Mouse (Mus musculus) heart, embryonic 11.5 days (tissue): ENCODE data around the gene Ift43. TPM values are rescaled to one million over a fixed set of nuclear protein-coding genes. Genes with fewer than 3 reads are reported as not detected.

Experiments
- ATAC-seq: fragments of 200-750 bp; cut with Nextera tagmentation; replicated peaks from 2 replicates; pipeline ENCODE4 v1.8.0; 2017; ENCODE audit warnings: moderate library complexity; ENCODE audit not compliant: insufficient number of reproducible peaks, low FRiP score, low TSS enrichment
- H3K27ac ChIP-seq: fragments of 300-500 bp; sonication (generic); 2 replicates; pipeline ENCODE4 v1.5.1; 2014; ENCODE audit warnings: mild to moderate bottlenecking, low read depth, low read length
- H3K27me3 ChIP-seq: fragments of 300-500 bp; sonication (generic); 2 replicates; pipeline ENCODE4 v1.6.1; 2014; ENCODE audit warnings: mild to moderate bottlenecking, low read length, mixed read lengths; ENCODE audit not compliant: control insufficient read depth, insufficient read depth
- H3K36me3 ChIP-seq: fragments of 300-500 bp; sonication (generic); 2 replicates; pipeline ENCODE4 v1.6.1; 2014; ENCODE audit warnings: mild to moderate bottlenecking, low read length, moderate library complexity, mixed read lengths; ENCODE audit not compliant: control insufficient read depth, insufficient read depth
- H3K4me1 ChIP-seq: fragments of 300-500 bp; sonication (generic); 2 replicates; pipeline ENCODE4 v1.6.1; 2014; ENCODE audit warnings: low read length; ENCODE audit not compliant: control insufficient read depth, insufficient read depth
- H3K4me2 ChIP-seq: fragments of 300-500 bp; sonication (generic); 2 replicates; pipeline ENCODE4 v1.6.1; 2014; ENCODE audit warnings: mild to moderate bottlenecking, moderate library complexity
- H3K4me3 ChIP-seq: fragments of 300-500 bp; sonication (generic); 2 replicates; pipeline ENCODE4 v1.5.1; 2014; ENCODE audit warnings: low read depth, low read length
- H3K9ac ChIP-seq: fragments of 300-500 bp; sonication (generic); 2 replicates; pipeline ENCODE4 v1.6.1; 2014; ENCODE audit warnings: mild to moderate bottlenecking, low read depth, low read length, moderate library complexity
- H3K9me3 ChIP-seq: fragments of 300-500 bp; sonication (generic); replicated peaks from 2 replicates; pipeline ENCODE4 v1.6.1; 2016; ENCODE audit warnings: low read length; ENCODE audit not compliant: control insufficient read depth
- WGBS: fragments of 180-500 bp; shearing (Covaris S2); extraction: QIAGEN DNeasy Blood & Tissue Kit; methylation state at CpG from one replicate; pipeline ENCODE4 v1.1.7; 2014; ENCODE audit not compliant: insufficient replicate concordance; 5-methylcytosine and 5-hydroxymethylcytosine counted together
- polyA plus RNA-seq: library from polyadenylated mRNA; unstranded; fragments of >200 nt; fragmentation: Nextera tagmentation; extraction: Ambion mirVana; gene quantifications from 2 replicates; pipeline ENCODE4 v1.2.1, GENCODE M21; 2014

Ift43 gene
- polyA plus RNA-seq, 1 experiment from 2014 or later: 113 TPM

DNA sequence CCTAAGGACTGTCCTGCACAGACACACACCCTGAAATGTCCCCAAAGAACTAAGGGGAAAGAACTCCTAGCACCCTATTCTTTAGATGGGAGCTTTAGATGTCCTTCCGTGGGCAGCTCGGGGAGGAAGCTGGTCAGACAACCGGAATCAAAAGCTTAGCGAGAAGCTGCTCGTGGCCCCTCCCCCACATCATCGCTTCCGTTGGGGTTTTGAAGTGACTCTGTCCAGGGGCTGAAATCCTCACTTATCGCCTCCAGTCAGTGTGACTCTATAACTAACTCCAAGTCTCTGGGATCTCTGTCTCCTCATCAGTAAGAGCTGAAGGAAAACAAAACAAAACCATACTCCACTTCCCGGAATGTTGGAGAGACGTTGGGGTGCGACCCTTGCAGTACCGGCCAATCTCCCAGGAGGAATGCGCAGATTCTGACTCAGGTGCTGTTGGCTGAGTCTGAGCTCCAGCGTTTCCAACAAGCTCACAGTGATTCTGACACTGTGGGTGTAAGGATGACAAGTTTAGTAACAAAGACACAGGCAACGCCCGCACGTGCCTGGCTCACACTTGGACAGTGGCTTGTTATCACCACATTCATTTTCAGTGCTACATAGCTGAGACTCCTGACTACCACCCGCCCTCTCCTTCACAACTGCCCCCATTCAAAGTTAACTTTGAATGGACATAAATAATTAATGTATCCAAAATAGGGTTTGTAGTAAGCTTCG, 107.4 kb downstream of the Ift43 start:
- H3K9me3 ChIP-seq: no peaks in the 10 kb centered on the region
- 13% methylated on average over 19 of the region's 19 CpGs for WGBS
- ATAC-seq: no peak
- H3K27ac ChIP-seq: no peak overlapping the region
- no peak overlapping the region for H3K9ac ChIP-seq
- 0 out of 2 replicates have a peak, but pooled peaks cover 6% of the 10 kb centered on the region for H3K4me1 ChIP-seq
- H3K4me3 ChIP-seq: no peak overlapping the region
- H3K36me3 ChIP-seq: no peaks in the 10 kb centered on the region
- H3K4me2 ChIP-seq: peak overlapping the region; percentile 3
- H3K27me3 ChIP-seq: 0 out of 2 replicates have a peak, but pooled peaks cover 2% of the 10 kb centered on the region

DNA sequence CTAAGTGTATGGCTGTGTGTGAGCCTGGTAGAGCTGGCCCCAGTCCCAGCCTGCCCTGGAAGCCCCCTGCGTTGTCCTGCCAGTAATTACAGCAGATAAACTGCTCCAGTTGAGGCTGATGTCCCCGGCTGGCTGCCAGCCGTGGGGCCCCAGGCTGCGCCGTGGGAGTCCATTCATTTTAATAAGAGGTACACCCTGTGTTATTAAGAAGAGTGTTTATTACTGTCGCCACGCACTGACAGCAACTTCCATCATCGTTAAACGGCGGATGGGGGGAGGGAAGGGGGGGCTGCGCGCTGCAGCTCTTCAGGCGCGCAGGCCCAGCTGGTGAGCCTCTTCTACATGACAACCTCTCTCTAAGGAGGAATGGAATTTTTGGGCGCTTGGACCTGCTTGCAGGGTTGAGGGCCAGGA, 109.7 kb downstream of the Ift43 start:
- no peak overlapping the region for H3K4me2 ChIP-seq

DNA sequence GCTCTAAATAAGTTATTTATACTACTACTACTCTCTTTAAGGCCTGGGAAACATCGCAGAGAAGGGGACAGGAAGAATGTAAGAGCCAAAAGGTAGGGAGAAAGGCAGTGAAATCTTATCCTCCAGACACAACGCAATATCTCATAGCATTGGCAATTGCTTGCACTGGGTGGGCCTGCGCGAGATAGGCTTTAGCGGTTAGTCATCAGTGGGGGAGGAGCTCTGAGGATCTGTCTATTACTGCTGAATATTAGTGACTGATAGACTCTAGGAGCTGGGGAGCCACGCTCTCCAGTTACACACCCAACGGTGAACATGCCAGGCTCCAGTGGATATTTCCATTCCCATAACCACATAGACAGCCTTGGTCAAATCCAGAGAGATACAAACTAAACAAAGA, 114.6 kb downstream of the Ift43 start:
- no peaks in the 10 kb centered on the region for H3K4me1 ChIP-seq

More for the DNA sequence above, 109.7 kb downstream of the Ift43 start:
- Histone ChIP-seq H3K9ac (no peak overlapping the region), H3K9me3 (no peaks in the 10 kb centered on the region), H3K27ac (no peak overlapping the region), H3K36me3 (no peaks in the 10 kb centered on the region), H3K27me3 (0 out of 2 replicates have a peak, but pooled peaks cover 2% of the 10 kb centered on the region), H3K4me3 (no peak overlapping the region), H3K4me1 (0 out of 2 replicates have a peak, but pooled peaks cover 6% of the 10 kb centered on the region)
- no peak for ATAC-seq
- 46% methylated on average over 15 of the region's 15 CpGs for WGBS

DNA sequence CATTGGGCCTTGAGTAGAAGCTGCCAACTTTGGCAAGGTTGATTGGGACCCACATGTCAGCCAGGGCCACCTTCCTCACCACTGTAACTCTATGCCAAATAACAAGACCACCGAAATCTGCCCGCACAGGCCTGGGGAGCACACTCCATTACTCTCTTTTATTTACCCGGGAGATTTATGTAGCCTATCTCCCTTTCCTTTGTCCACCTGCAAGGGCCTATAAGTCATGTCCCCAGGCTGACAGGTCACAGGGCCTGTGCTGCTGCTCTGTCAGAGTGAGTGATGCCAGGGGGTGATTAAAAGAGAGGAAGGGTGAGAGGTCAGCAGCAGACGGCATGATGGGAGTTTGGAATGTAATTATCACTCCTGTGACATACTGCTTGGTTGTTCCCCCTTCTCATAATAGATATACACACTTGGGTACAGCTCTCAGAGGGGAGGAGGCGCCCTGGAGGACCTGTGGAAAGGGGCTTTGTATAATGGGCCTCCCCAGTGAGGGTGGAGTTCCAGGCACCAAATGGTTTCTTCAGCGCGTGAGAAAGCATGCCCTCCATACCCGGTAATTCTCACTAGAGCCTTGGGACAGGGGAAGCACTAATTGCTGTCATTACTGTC, 121.2 kb downstream of the Ift43 start:
- Histone ChIP-seq H3K36me3 (no peaks in the 10 kb centered on the region), H3K27me3 (no peaks in the 10 kb centered on the region), H3K4me2 (no peak overlapping the region), H3K9me3 (no peaks in the 10 kb centered on the region), H3K4me3 (no peak overlapping the region), H3K4me1 (no peaks in the 10 kb centered on the region), H3K9ac (no peak overlapping the region), H3K27ac (no peak overlapping the region)
- no peak for ATAC-seq
- WGBS: 39% methylated on average over 8 of the region's 8 CpGs

More for the DNA sequence above, 114.6 kb downstream of the Ift43 start:
- no peak for ATAC-seq
- WGBS: 79% methylated on average over 7 of the region's 7 CpGs
- no peaks in the 10 kb centered on the region for H3K9me3 ChIP-seq
- no peaks in the 10 kb centered on the region for H3K27me3 ChIP-seq
- H3K9ac ChIP-seq: no peak overlapping the region
- no peak overlapping the region for H3K4me3 ChIP-seq
- no peak overlapping the region for H3K4me2 ChIP-seq
- H3K36me3 ChIP-seq: no peaks in the 10 kb centered on the region
- H3K27ac ChIP-seq: no peak overlapping the region

DNA sequence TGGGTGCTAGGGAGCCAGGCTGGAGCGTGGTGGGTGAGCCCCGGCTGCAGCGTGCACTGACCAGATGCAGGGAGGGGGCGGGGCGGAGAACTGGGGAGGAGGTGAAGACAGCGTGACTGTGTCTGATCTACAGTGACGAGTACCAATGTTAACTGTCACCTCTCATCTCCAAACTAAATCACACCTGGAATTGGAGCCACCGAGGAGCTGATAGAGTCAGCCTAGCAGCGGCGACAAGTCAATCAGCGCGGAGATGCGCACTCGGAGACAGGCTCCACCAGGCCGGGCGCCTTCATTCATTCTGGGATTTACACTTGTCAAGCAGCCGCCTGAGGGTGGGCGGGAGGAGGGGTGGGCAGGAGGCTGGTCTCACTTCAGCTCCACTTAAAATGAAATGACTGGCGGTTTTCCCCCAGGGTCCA, 128.8 kb downstream of the Ift43 start:
- ATAC-seq: no peak
- Histone ChIP-seq H3K4me1 (peaks cover 4% of the 10 kb centered on the region; the same call in 1 of the 2 replicates), H3K4me3 (no peak overlapping the region), H3K9me3 (no peaks in the 10 kb centered on the region), H3K9ac (no peak overlapping the region), H3K36me3 (no peaks in the 10 kb centered on the region), H3K27ac (no peak overlapping the region), H3K27me3 (peaks cover 62% of the 10 kb centered on the region), H3K4me2 (peak overlapping the region; percentile 46)
- 2% methylated on average over 18 of the region's 19 CpGs for WGBS

Other genes with a start within 250 kb of the Ift43 start
- gene Tgfb3, start 3.5 kb upstream of the Ift43 start, polyA plus RNA-seq: 9.2 and 11.8 TPM in 2 replicates
- 10.8 and 14.2 TPM in 2 replicates for gene Gpatch2l, start 159.3 kb downstream of the Ift43 start, polyA plus RNA-seq